Mouse (Mus musculus) heart, adult 8-10 months (tissue): ENCODE measurements around the gene Tgfbr3. TPM values are rescaled to one million over a fixed set of nuclear protein-coding genes. Genes with fewer than 3 reads are reported as not detected.
A peak's percentile ranks its signal among the peaks of the same experiment; 100 is the strongest.

Experiments used
- DNase-seq: peaks from one replicate; pipeline ENCODE4 v3.0.0; 2022; ENCODE audit warnings: low spot score
- total RNA-seq, 4 experiments: library from RNA; stranded (reverse); gene quantifications; 2 replicates each; pipeline ENCODE4 v1.2.4; 2022

The Tgfbr3 gene
- total RNA-seq, 4 experiments from 2014 or later = 38.5 to 48.2 (median 44.6) TPM

- DNase-seq = peak; percentile 14
These were observed 203.3 kb downstream of the Tgfbr3 start for GRCm38 (mm10) chr5:107086166-107086565.

GRCm38 (mm10) chr5:107084431-107084830 is 205.0 kb downstream of the Tgfbr3 start:
- no peak for DNase-seq

GRCm38 (mm10) chr5:107082011-107082410 is 207.4 kb downstream of the Tgfbr3 start:
- DNase-seq = no peak

GRCm38 (mm10) chr5:107080986-107081624 is 208.3 kb downstream of the Tgfbr3 start:
- no peak for DNase-seq

- no peak for DNase-seq
These were observed 209.5 kb downstream of the Tgfbr3 start for GRCm38 (mm10) chr5:107079920-107080319.

GRCm38 (mm10) chr5:107079146-107079638 is 210.2 kb downstream of the Tgfbr3 start:
- DNase-seq = peak; percentile 31

GRCm38 (mm10) chr5:107078361-107078760 is 211.1 kb downstream of the Tgfbr3 start:
- no peak for DNase-seq

- DNase-seq = no peak
These were observed 211.5 kb downstream of the Tgfbr3 start for GRCm38 (mm10) chr5:107077900-107078299.

GRCm38 (mm10) chr5:107074980-107075583 is 214.3 kb downstream of the Tgfbr3 start:
- DNase-seq = no peak

- no peak for DNase-seq
These were observed 215.1 kb downstream of the Tgfbr3 start for GRCm38 (mm10) chr5:107074350-107074749.

- no peak for DNase-seq
These were observed 215.9 kb downstream of the Tgfbr3 start for GRCm38 (mm10) chr5:107073536-107073935.

GRCm38 (mm10) chr5:107068146-107068545 is 221.3 kb downstream of the Tgfbr3 start:
- DNase-seq = no peak

GRCm38 (mm10) chr5:107067531-107067930 is 221.9 kb downstream of the Tgfbr3 start:
- no peak for DNase-seq

- DNase-seq = no peak
These were observed 224.5 kb downstream of the Tgfbr3 start for GRCm38 (mm10) chr5:107064922-107065321.

- DNase-seq = peak; percentile 50
These were observed 227.1 kb downstream of the Tgfbr3 start for GRCm38 (mm10) chr5:107062229-107062852.

GRCm38 (mm10) chr5:107059514-107059913 is 229.9 kb downstream of the Tgfbr3 start:
- no peak for DNase-seq

GRCm38 (mm10) chr5:107058642-107059041 is 230.8 kb downstream of the Tgfbr3 start:
- DNase-seq = no peak

Other genes starting within 250 kb of the Tgfbr3 start
- under 1 TPM; 0.11 to 0.52 (median 0.41) TPM for gene Brdt, start 41.5 kb upstream of the Tgfbr3 start, total RNA-seq
- gene Ephx4, start 113.1 kb upstream of the Tgfbr3 start, total RNA-seq = under 1 TPM in 2 of 4 experiments, not detected in 2; 0.49 to 0.79 TPM
- gene Lpcat2b, start 141.9 kb upstream of the Tgfbr3 start, total RNA-seq = not detected
- 1 to 10 TPM; 4.9 to 6.3 (median 5.5) TPM for gene Btbd8, start 148.4 kb upstream of the Tgfbr3 start, total RNA-seq
- gene Gm42669, start 218.0 kb upstream of the Tgfbr3 start, total RNA-seq = under 1 TPM in 1 of 4 experiments, not detected in 3; 0.09 TPM
- gene 1700028K03Rik, start 245.1 kb upstream of the Tgfbr3 start, total RNA-seq = not detected